Mouse (Mus musculus) stomach, embryonic 15.5 days (tissue): ENCODE measurements at regions not wholly inside any gene's neighbourhood (a gene's known extent, or its start where the extent isn't known, plus 50 kb on each side); places are given as distances from the start of the nearest gene placed in this dataset.
"Not testable (repeated sequence)": the region's sequence is repeated elsewhere in the genome, so short reads cannot be mapped to it uniquely, and the experiment has no call there.

Experiments
- ATAC-seq: fragments of 200-750 bp; cut with Nextera tagmentation; 2 replicates; pipeline ENCODE4 v1.8.0; 2017; ENCODE audit warnings: low read depth, moderate number of reproducible peaks, moderate TSS enrichment; ENCODE audit not compliant: insufficient read depth, low FRiP score
- H3K27ac ChIP-seq: fragments of 300-500 bp; sonication (generic); 2 replicates; pipeline ENCODE4 v1.5.1; 2015; ENCODE audit warnings: mild to moderate bottlenecking, inconsistent platforms
- H3K27me3 ChIP-seq: fragments of 300-500 bp; sonication (generic); replicated peaks from 2 replicates; pipeline ENCODE4 v1.6.1; 2015; ENCODE audit warnings: inconsistent platforms
- H3K36me3 ChIP-seq: fragments of 300-500 bp; sonication (generic); 2 replicates; pipeline ENCODE4 v1.6.1; 2015; ENCODE audit warnings: inconsistent platforms
- H3K4me1 ChIP-seq: fragments of 300-500 bp; sonication (generic); 2 replicates; pipeline ENCODE4 v1.6.1; 2015; ENCODE audit warnings: inconsistent platforms
- H3K4me2 ChIP-seq: fragments of 300-500 bp; sonication (generic); 2 replicates; pipeline ENCODE4 v1.6.1; 2015; ENCODE audit warnings: mild to moderate bottlenecking, inconsistent platforms
- H3K4me3 ChIP-seq: fragments of 300-500 bp; sonication (generic); replicated peaks from 2 replicates; pipeline ENCODE4 v1.5.1; 2015; ENCODE audit warnings: inconsistent platforms
- H3K9ac ChIP-seq: fragments of 300-500 bp; sonication (generic); 2 replicates; pipeline ENCODE4 v1.6.1; 2015; ENCODE audit warnings: inconsistent platforms
- H3K9me3 ChIP-seq: fragments of 300-500 bp; sonication (generic); 2 replicates; pipeline ENCODE4 v1.6.1; 2016; ENCODE audit warnings: inconsistent platforms
- whole genome bisulfite sequencing: fragments of 180-500 bp; shearing (Covaris S2); methylation state at CpG from one replicate; pipeline ENCODE4 v1.1.7; 2015; 5-methylcytosine and 5-hydroxymethylcytosine counted together

DNA sequence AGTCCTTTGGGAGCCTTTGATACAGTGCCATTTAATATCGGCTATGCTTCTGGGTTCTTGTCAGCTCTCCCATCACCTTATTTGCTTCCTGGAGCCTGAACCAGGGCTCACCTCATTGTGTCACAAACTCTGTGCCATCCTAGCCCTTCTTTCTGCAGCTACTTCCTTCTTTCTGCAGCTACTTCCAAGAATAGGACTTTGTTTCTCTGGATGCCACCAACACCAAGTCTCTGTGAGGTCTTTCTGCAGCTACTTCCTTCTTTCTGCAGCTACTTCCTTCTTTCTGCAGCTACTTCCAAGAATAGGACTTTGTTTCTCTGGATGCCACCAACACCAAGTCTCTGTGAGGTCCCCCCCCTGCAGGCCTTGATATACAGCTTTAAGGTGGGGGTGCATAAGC lies 107.8 kb downstream of the Adra2a start:
- not testable (repeated sequence) for H3K4me1 ChIP-seq, H3K36me3 ChIP-seq, H3K27ac ChIP-seq, H3K9ac ChIP-seq, H3K9me3 ChIP-seq, H3K27me3 ChIP-seq, H3K4me3 ChIP-seq, H3K4me2 ChIP-seq, ATAC-seq
- WGBS: 89% methylated on average over 1 of the region's 1 CpGs

DNA sequence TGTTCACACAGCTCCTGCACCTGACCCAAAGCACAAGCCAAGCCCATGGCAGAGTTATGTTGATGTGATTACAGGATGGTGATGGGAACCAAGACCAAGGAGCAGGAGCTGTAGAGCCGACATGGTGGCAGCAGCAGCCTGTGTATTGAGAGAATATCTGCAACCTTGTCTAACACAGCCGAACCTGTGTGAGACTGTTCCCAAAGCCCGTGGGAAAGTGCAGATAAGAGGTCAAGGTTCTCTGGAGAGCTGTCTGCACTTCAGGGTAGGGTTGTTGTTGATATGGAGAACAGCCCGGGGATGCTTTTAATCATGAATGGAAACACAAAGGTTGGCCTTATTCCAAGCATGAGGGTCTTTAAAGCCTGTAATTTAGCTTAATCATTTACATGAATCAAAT lies 110.4 kb downstream of the Adra2a start:
- 55% methylated on average over 4 of the region's 4 CpGs for WGBS
- no peak for ATAC-seq
- no peaks in the 10 kb centered on the region for H3K27me3 ChIP-seq

DNA sequence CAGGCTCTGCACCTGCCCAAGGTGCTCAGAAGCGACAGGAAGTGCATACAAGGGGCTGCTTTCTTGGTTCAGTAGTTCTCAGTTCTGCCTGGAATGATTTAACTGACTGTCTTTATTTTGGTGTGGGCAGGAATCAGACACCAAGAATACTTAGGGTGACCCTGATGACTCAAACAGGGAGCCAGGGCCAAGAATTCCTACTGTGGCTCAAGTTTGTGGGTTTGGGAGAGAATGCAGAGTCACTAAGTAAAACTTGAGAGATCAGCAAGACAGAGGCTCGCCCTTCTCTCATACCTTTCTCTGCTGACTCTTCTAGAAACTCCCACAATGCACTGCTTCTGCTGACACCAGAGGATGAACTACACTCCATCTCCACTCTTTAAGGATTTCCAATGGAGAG lies 126.4 kb downstream of the Adra2a start:
- Histone ChIP-seq H3K9ac (no peak overlapping the region), H3K27me3 (no peaks in the 10 kb centered on the region), H3K4me1 (no peaks in the 10 kb centered on the region), H3K27ac (no peak overlapping the region), H3K9me3 (no peaks in the 10 kb centered on the region), H3K4me2 (no peak overlapping the region), H3K36me3 (no peaks in the 10 kb centered on the region), H3K4me3 (no peak overlapping the region)
- WGBS: 50% methylated on average over 2 of the region's 2 CpGs
- no peak for ATAC-seq

More for the DNA sequence above, 110.4 kb downstream of the Adra2a start:
- no peaks in the 10 kb centered on the region for H3K9me3 ChIP-seq
- H3K36me3 ChIP-seq: no peaks in the 10 kb centered on the region
- H3K4me3 ChIP-seq: no peak overlapping the region
- H3K4me1 ChIP-seq: no peaks in the 10 kb centered on the region
- H3K4me2 ChIP-seq: no peak overlapping the region
- no peak overlapping the region for H3K9ac ChIP-seq
- no peak overlapping the region for H3K27ac ChIP-seq

DNA sequence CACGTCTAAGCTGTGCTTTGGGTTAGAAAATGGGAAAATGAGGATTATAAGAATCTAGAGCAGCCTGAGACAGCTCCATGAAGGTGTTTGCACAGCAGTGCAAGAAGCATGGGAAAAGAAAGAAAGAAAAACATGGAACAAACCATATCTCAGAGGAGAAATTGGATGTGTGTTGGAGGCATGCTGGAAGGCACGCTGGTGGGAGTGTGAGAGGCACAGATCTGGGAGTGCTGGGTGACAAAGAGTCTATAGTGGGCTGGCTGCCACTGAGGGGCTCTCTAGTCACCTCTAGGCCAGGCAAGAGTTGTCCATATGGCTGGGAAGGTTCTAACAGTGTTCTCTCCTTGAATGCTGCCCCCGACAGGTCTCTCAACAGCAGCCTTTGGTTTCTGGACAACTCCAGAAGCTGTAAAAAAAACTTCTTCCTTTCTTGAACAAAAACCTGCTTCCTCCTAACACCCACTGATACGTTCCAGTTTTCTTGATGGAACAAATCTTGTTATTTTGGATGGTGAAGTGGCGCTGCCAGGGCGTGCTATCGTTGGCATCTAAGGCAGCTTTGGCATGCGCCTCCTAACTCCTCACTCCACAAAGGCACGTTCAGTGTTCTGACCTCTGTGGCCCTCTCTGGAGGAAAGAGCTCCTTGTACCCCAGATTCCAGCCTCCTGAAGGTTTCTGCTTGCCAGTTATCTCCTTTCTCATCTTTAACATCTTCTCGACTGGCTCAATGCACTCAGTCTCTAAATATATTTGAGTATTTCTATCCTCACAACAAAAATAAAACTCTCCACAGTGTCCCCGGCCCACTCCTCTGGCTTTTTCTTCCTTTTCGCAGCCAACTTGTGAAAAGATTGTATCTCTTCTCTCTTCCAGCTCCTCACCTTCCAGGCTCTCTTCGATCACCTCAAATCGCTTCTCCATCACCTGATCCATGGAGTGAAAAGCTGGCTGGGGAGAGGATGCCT lies 130.4 kb downstream of the Adra2a start:
- Histone ChIP-seq H3K36me3 (no peaks in the 10 kb centered on the region), H3K27me3 (no peaks in the 10 kb centered on the region), H3K4me1 (no peaks in the 10 kb centered on the region), H3K9me3 (no peaks in the 10 kb centered on the region), H3K27ac (no peak overlapping the region), H3K9ac (no peak overlapping the region), H3K4me2 (no peak overlapping the region), H3K4me3 (no peak overlapping the region)
- WGBS: 80% methylated on average over 14 of the region's 14 CpGs
- no peak for ATAC-seq

DNA sequence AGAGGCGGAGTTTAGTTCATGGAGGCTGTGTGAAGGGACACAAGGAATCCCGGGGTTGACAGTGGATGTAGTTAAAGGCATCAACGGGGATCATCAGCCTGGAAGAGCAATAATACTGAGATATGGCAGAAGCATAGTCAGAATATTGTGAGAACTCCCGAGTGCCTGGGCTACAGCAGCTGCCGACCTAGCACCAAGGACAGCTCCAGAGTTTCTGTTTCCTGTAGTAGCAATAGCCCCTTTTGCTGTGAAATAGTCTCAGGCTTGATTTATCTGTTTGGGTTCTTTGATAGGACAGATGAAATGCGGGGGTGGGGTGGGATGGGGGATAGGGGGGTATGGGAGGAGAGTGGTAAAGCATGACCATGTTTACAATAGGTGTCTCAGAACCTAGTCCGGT lies 131.8 kb downstream of the Adra2a start:
- 36% methylated on average over 7 of the region's 7 CpGs for WGBS
- ATAC-seq: no peak
- H3K27me3 ChIP-seq: no peaks in the 10 kb centered on the region

DNA sequence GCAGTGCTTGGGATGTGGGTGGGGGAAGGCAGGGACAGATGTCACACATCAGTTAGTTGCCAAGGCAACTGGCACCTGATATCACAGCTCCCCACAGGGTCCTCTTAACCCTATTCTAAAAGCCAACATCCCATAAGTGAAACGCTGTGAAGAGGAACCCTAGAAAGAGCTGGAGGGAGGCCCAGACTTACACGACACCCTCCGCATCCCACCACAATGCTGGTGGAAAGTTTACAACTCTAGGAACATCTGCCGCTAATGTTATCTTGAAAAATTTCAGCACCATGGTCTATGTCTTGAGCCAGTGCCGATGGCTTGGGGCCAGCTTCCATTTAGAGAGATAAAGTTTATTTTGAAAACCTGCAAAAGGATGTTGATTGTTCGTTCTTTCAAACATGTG lies 133.5 kb downstream of the Adra2a start:
- Histone ChIP-seq H3K4me3 (no peak overlapping the region), H3K9ac (no peak overlapping the region), H3K27ac (no peak overlapping the region), H3K9me3 (no peaks in the 10 kb centered on the region), H3K4me2 (no peak overlapping the region), H3K4me1 (no peaks in the 10 kb centered on the region), H3K36me3 (no peaks in the 10 kb centered on the region), H3K27me3 (no peaks in the 10 kb centered on the region)
- ATAC-seq: no peak
- WGBS: 40% methylated on average over 6 of the region's 6 CpGs

More for the DNA sequence above, 131.8 kb downstream of the Adra2a start:
- Histone ChIP-seq H3K9ac (no peak overlapping the region), H3K27ac (no peak overlapping the region), H3K4me3 (no peak overlapping the region), H3K36me3 (no peaks in the 10 kb centered on the region), H3K4me2 (no peak overlapping the region), H3K9me3 (no peaks in the 10 kb centered on the region), H3K4me1 (no peaks in the 10 kb centered on the region)

DNA sequence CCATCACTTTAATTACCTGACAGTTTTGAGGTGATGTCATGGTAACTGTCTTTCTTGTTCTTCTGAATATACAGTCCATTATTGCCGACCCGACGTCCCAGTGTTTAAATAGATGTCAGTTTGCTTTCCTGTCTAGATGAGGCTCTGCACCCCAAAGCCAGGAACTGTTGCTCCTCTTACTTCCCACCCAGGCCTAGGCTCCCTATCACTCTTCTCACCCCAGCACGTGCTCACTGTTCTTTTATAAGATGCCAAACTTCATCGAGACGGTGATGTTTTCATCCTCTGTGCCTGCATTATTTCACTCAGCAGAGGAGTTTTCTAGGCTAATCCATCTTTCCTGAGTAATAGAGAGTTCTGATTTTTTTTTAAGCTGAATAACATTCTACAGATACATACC lies 156.5 kb downstream of the Adra2a start:
- no peak overlapping the region; the same call in 1 of the 2 replicates for H3K4me2 ChIP-seq
- H3K4me1 ChIP-seq: 0 out of 2 replicates have a peak, but pooled peaks cover 3% of the 10 kb centered on the region
- no peak overlapping the region for H3K27ac ChIP-seq
- WGBS: 17% methylated on average over 6 of the region's 6 CpGs
- no peaks in the 10 kb centered on the region for H3K27me3 ChIP-seq
- peak; percentile 43; the same call in 1 of the 2 replicates for ATAC-seq
- H3K9ac ChIP-seq: no peak overlapping the region
- H3K36me3 ChIP-seq: no peaks in the 10 kb centered on the region
- no peak overlapping the region for H3K4me3 ChIP-seq
- H3K9me3 ChIP-seq: no peaks in the 10 kb centered on the region

DNA sequence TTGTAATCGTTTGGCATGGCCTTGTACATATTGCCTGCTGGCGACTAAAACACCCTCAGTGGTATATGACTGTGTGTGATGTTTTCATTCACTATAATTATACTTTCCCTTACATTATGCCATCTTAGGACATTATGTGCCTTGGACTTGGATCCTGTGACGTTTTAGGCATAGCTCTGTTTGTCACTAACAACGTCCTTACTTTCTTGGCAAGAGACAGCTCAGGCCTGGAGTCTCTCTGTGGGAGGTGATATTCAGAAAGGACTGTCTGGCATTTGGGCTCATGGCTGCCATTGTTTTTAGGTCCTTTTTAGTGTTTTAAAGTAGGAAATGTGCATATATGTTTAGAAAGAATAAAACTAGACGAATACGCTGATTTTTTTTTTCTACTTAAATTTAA lies 158.5 kb downstream of the Adra2a start:
- no peak overlapping the region for H3K4me2 ChIP-seq
- 0 out of 2 replicates have a peak, but pooled peaks cover 7% of the 10 kb centered on the region for H3K4me1 ChIP-seq
- ATAC-seq: no peak
- H3K9me3 ChIP-seq: no peaks in the 10 kb centered on the region
- H3K9ac ChIP-seq: no peak overlapping the region
- H3K4me3 ChIP-seq: no peak overlapping the region
- no peak overlapping the region for H3K27ac ChIP-seq
- WGBS: 80% methylated on average over 6 of the region's 6 CpGs
- no peaks in the 10 kb centered on the region for H3K36me3 ChIP-seq
- H3K27me3 ChIP-seq: no peaks in the 10 kb centered on the region

DNA sequence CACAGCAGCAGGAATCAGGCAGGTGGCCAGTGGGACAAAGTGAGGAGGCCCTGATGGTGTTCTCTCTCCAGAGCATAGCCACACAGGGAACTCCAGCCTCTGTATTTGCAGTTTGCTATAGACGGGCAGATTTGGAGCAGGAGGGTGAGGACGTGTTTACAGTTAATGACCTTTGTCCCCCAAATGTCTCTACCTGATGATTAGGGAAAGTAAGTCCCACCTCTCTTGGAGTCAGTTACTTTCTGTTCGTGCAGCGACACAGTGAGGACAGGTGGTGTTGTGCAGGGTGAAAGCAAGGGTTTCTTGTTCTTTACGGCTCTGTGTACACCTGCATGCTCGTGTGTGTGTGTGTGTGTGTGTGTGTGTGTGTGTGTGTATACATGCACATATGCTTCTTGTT lies 162.9 kb downstream of the Adra2a start:
- no peak overlapping the region for H3K27ac ChIP-seq
- H3K9ac ChIP-seq: no peak overlapping the region
- peak; percentile 80 for ATAC-seq
- no peak overlapping the region for H3K4me2 ChIP-seq
- H3K9me3 ChIP-seq: no peaks in the 10 kb centered on the region
- no peaks in the 10 kb centered on the region for H3K36me3 ChIP-seq
- 50% methylated on average over 6 of the region's 6 CpGs for WGBS
- 0 out of 2 replicates have a peak, but pooled peaks cover 5% of the 10 kb centered on the region for H3K4me1 ChIP-seq
- no peaks in the 10 kb centered on the region for H3K27me3 ChIP-seq
- H3K4me3 ChIP-seq: no peak overlapping the region

DNA sequence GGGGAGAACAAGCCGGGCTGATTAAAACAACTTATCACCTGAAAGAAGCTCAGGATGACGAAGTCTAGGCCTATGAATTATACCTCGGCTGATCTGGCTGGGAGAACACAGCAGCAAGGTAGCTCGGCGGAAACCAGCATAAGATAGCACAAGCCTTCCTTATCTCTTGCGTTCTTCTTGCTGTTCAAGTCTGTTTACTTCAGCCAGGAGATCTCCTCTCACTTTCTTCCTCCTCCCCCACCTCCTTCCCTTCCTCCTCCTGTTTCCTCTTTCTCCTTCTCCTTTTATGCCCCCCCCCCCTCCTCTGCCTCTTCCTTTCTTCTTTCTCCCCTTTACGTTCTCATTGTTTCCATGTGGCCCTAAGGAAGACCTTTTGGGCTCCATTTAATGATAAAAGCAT lies 168.2 kb downstream of the Adra2a start:
- ATAC-seq: no peak
- Histone ChIP-seq H3K9ac (no peak overlapping the region), H3K4me1 (no peaks in the 10 kb centered on the region), H3K4me3 (no peak overlapping the region), H3K4me2 (no peak overlapping the region), H3K27me3 (no peaks in the 10 kb centered on the region), H3K27ac (no peak overlapping the region), H3K9me3 (no peaks in the 10 kb centered on the region), H3K36me3 (no peaks in the 10 kb centered on the region)
- 44% methylated on average over 7 of the region's 7 CpGs for WGBS

DNA sequence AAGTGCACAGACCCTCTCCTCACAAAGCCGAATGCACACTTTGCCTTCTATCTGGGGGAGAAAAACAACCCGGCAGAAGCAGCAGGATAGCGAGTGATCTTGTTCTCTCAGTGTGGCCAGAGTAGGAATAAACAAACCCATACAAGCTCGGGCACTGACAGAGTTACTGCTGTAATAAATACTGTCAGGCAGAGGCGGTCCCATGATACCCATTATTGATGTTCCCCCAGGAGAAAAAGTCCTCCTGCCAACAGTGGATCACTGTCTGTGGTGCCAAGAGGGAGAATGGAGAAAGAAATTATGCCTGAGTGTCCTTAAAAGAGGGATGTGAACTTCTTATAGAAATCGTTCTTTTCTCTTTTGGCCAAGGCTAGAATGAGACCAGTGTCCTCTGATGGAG lies 200.2 kb downstream of the Adra2a start:
- Histone ChIP-seq H3K36me3 (no peaks in the 10 kb centered on the region), H3K27me3 (no peaks in the 10 kb centered on the region), H3K9ac (no peak overlapping the region), H3K4me2 (no peak overlapping the region), H3K4me3 (no peak overlapping the region), H3K4me1 (no peaks in the 10 kb centered on the region), H3K27ac (no peak overlapping the region), H3K9me3 (no peaks in the 10 kb centered on the region)
- no peak for ATAC-seq
- WGBS: 54% methylated on average over 6 of the region's 6 CpGs

DNA sequence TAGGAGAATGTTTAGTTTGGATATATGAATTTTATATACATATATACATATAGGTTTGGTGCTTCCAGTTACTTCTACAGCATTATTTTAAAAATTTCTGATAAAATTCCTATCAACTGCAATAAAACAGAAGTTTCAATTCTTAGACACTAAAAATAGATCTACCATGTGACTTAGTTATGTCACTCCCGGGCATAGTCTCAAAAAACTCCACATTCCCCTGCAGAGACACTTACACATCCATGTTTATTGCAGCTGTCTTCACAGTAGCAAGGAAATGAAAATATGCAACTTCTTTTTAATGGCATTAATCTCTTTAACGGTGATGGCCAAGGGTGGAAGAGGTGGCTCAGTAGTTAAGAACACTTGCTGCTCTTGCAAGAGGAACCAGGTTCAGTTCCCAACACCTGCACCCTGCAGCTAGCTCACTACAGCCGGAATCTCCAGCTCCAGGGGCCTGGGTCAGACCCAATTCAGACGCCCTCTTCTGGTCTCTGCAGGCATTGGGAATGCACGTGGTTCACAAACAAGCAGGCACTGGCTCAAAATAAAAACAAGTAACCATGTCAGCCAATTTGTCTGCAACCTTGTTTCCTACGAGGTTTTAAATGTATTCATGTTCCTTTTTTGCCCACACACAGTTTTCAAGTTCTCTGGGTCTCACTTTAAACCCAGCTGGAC lies 204.4 kb downstream of the Adra2a start:
- no peak overlapping the region for H3K27ac ChIP-seq
- H3K27me3 ChIP-seq: no peaks in the 10 kb centered on the region
- no peaks in the 10 kb centered on the region for H3K9me3 ChIP-seq
- no peaks in the 10 kb centered on the region for H3K36me3 ChIP-seq
- H3K4me1 ChIP-seq: no peaks in the 10 kb centered on the region
- no peak for ATAC-seq
- H3K4me2 ChIP-seq: no peak overlapping the region
- 18% methylated on average over 6 of the region's 6 CpGs for WGBS
- no peak overlapping the region for H3K9ac ChIP-seq
- no peak overlapping the region for H3K4me3 ChIP-seq
